In the genomic region with DNA sequence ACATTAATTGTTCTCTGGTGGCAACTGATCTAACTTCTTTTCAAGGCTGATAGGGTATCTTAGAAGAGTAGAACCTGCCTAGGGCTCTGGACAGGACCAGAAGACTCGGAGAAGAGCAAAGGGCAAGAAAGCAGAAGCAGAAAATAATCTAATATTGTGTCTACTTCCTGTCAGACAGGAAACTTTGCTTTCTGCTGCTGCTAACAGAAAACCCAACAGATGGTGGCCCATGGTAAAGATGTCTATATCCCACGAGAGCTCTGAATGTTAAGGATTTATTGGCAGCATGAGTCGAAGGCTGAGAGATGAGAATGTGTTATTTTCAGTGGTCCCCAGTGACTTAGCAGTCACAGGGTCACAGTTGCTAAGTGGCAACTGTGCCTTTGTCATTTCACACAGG, we compare ENCODE assay signal across 33 mouse cellular contexts. TPM values are rescaled to one million over a fixed set of nuclear protein-coding genes. Genes with fewer than 3 reads are reported as not detected.
DNase-seq lines count a peak whose midpoint lies in the region; ATAC-seq and TF ChIP-seq lines count a peak whose summit lies in the region.
"Had no signal": no experiment of that assay in that cellular context is flagged by ENCODE, and none has a peak within 500 bp of the region (broad histone marks: within the 10 kb centered on the region; RNA-seq: fewer than 3 reads in every experiment).

No protein-coding gene starts in this region.

- H3K36me3 ChIP-seq in hindbrain, postnatal 0 days (ENCODE audit: insufficient read depth, low read length): no peaks in the 10 kb centered on the region
- H3K36me3 ChIP-seq in hindbrain, embryonic 12.5 days: no peaks in the 10 kb centered on the region
- H3K36me3 ChIP-seq: G1E; hindbrain, embryonic 15.5 days; kidney, embryonic 15.5 days; liver, embryonic 12.5 days; midbrain, embryonic 10.5 days; neural tube, embryonic 12.5 days; stomach, embryonic 15.5 days had no signal

- no peak overlapping the region for H3K9ac ChIP-seq in hindbrain, postnatal 0 days (replicated peaks; ENCODE audit: low read length)
- no peak overlapping the region for H3K9ac ChIP-seq in hindbrain, embryonic 12.5 days
- H3K9ac ChIP-seq: forebrain, embryonic 13.5 days; hindbrain, embryonic 15.5 days; kidney, embryonic 15.5 days; liver, embryonic 12.5 days; liver, postnatal 0 days; neural tube, embryonic 12.5 days; stomach, embryonic 15.5 days had no signal

- H3K4me1 ChIP-seq in hindbrain, postnatal 0 days (ENCODE audit: insufficient read depth, low read length): no peaks in the 10 kb centered on the region
- H3K4me1 ChIP-seq in hindbrain, embryonic 12.5 days: no peaks in the 10 kb centered on the region
- H3K4me1 ChIP-seq: forebrain, embryonic 13.5 days; hindbrain, embryonic 15.5 days; kidney, embryonic 15.5 days; liver, embryonic 12.5 days; midbrain, embryonic 10.5 days; neural tube, embryonic 12.5 days; stomach, embryonic 15.5 days had no signal

- no peak for ATAC-seq in hindbrain, postnatal 0 days
- ATAC-seq in hindbrain, embryonic 12.5 days (ENCODE audit: low FRiP score): no peak
- peak; percentile 83 for ATAC-seq in common myeloid progenitor, adult 5-6 weeks (replicated peaks; ENCODE audit: low read depth, poor library complexity, severe bottlenecking)
- ATAC-seq: forebrain, embryonic 13.5 days; liver, embryonic 12.5 days; liver, postnatal 0 days; midbrain, embryonic 16.5 days had no signal

- no peak overlapping the region for H3K4me2 ChIP-seq in hindbrain, postnatal 0 days (ENCODE audit: low read depth, low read length)
- H3K4me2 ChIP-seq in hindbrain, embryonic 12.5 days (replicated peaks): no peak overlapping the region
- H3K4me2 ChIP-seq: forebrain, embryonic 13.5 days; heart, embryonic 11.5 days; hindbrain, embryonic 15.5 days; kidney, embryonic 15.5 days; liver, embryonic 12.5 days; neural tube, embryonic 12.5 days; stomach, embryonic 15.5 days had no signal

- WGBS in hindbrain, postnatal 0 days: 53% methylated on average over 3 of the region's 3 CpGs
- WGBS in hindbrain, embryonic 12.5 days: 73% methylated on average over 3 of the region's 3 CpGs

- H3K27ac ChIP-seq in hindbrain, postnatal 0 days: no peak overlapping the region
- no peak overlapping the region for H3K27ac ChIP-seq in hindbrain, embryonic 12.5 days
- H3K27ac ChIP-seq: forebrain, embryonic 13.5 days; hindbrain, embryonic 15.5 days; kidney, embryonic 15.5 days; layer of hippocampus, adult 2 months; liver, embryonic 12.5 days; midbrain, embryonic 10.5 days; neural tube, embryonic 12.5 days; stomach, embryonic 15.5 days had no signal

- no peak overlapping the region for H3K4me3 ChIP-seq in hindbrain, postnatal 0 days (ENCODE audit: low read length)
- H3K4me3 ChIP-seq in hindbrain, embryonic 12.5 days: no peak overlapping the region
- H3K4me3 ChIP-seq: forebrain, embryonic 13.5 days; hindbrain, embryonic 15.5 days; kidney, embryonic 15.5 days; layer of hippocampus, adult 2 months; liver, embryonic 12.5 days; midbrain, embryonic 10.5 days; myocyte; neural tube, embryonic 12.5 days; stomach, embryonic 15.5 days had no signal

- TF ChIP-seq CTCF in hindbrain, postnatal 0 days (IDR thresholded peaks at IDR 0.05; ENCODE audit: low read depth): no peak

- peak; percentile 3 for DNase-seq in hindbrain, postnatal 0 days (ENCODE audit: low spot score)
- peak; percentile 11 to 25 for DNase-seq in B cell, adult 2 months
- peak; percentile 43 for DNase-seq in mesoderm, embryonic 11.5 days (ENCODE audit: low read depth, low spot score)
- no peak for DNase-seq in kidney, postnatal 10 days
- no peak for DNase-seq in adrenal gland, adult 18-20 months (ENCODE audit: low spot score in 2 of 2)
- no peak for DNase-seq in left cerebral cortex, postnatal 14 days (ENCODE audit: low spot score in 2 of 2)
- DNase-seq: adrenal gland, postnatal 36 days; cerebellum, adult 8-10 months; cerebellum, postnatal 25 days; gastrocnemius, postnatal 14 days; heart, adult 11 months; heart, postnatal 36 days; kidney, adult 18-20 months; kidney, postnatal 36 days; left cerebral cortex, postnatal 4 days; liver, postnatal 0 days; lung, postnatal 36 days; right cerebral cortex, adult 18-20 months; right cerebral cortex, postnatal 4 days had no signal

- no peaks in the 10 kb centered on the region for H3K27me3 ChIP-seq in hindbrain, postnatal 0 days (ENCODE audit: insufficient read depth, low read length)
- no peaks in the 10 kb centered on the region for H3K27me3 ChIP-seq in hindbrain, embryonic 12.5 days
- H3K27me3 ChIP-seq: forebrain, embryonic 13.5 days; hindbrain, embryonic 15.5 days; kidney, embryonic 15.5 days; liver, embryonic 12.5 days; neural tube, embryonic 12.5 days; stomach, embryonic 15.5 days had no signal

- no peaks in the 10 kb centered on the region for H3K9me3 ChIP-seq in hindbrain, postnatal 0 days (ENCODE audit: low read length)
- H3K9me3 ChIP-seq in hindbrain, embryonic 12.5 days (replicated peaks): no peaks in the 10 kb centered on the region
- H3K9me3 ChIP-seq: forebrain, embryonic 13.5 days; G1E; hindbrain, embryonic 15.5 days; kidney, embryonic 15.5 days; liver, embryonic 12.5 days; midbrain, embryonic 10.5 days; neural tube, embryonic 12.5 days; stomach, embryonic 15.5 days had no signal

- intact Hi-C loops in left cerebral cortex, postnatal 14 days (cut with DNase I): no loop called here

RNA-seq across cellular contexts. Expression of gene Dnah11, which starts 22.3 kb away (rescaled TPM):
- total RNA-seq in hindbrain, postnatal 0 days (2014; rRNA removed): 1.5 and 1.7 TPM in 2 replicates
- polyA plus RNA-seq in hindbrain, postnatal 0 days (2015; fragmentation: Nextera tagmentation; extraction: Ambion mirVana): 0.09 and 0.71 TPM in 2 replicates
- polyA plus RNA-seq in hindbrain, embryonic 12.5 days (2016; fragmentation: Nextera tagmentation; extraction: Ambion mirVana): 0.27 and 0.43 TPM in 2 replicates
- 0.29 and 0.32 TPM in 2 replicates for total RNA-seq in common myeloid progenitor, adult 5-6 weeks (2017)
- total RNA-seq in adrenal gland, adult 18-20 months (2021): under 1 TPM; 0.03 to 0.13 TPM
- 1 to 10 TPM in 1 of 2 experiments, under 1 TPM in 1; 0.82 to 1.0 TPM for total RNA-seq in left cerebral cortex, postnatal 14 days (2021)
- total RNA-seq: heart, postnatal 36 days had no signal
- polyA plus RNA-seq: G1E, myocyte had no signal

Comparison
In these comparisons a context has a peak if more than half of its experiments do, and no peak if none do; other contexts are left out.
1. DNase-seq: peak in hindbrain, postnatal 0 days (single experiment), B cell, adult 2 months (2 of 2) and mesoderm, embryonic 11.5 days (single experiment); none in kidney, postnatal 10 days (single experiment), adrenal gland, adult 18-20 months (0 of 2) and left cerebral cortex, postnatal 14 days (0 of 2).